Mouse (Mus musculus) neural tube, embryonic 11.5 days (tissue): ENCODE results near the gene Atxn2. TPM values are rescaled to one million over a fixed set of nuclear protein-coding genes. Genes with fewer than 3 reads are reported as not detected.
"Not testable (repeated sequence)": the region's sequence is repeated elsewhere in the genome, so short reads cannot be mapped to it uniquely, and the experiment has no call there.

Experiments used
- ATAC-seq: fragments of 200-750 bp; cut with Nextera tagmentation; 2 replicates; pipeline ENCODE4 v1.8.0; 2017; ENCODE audit warnings: moderate number of reproducible peaks, mild to moderate bottlenecking, moderate TSS enrichment, moderate library complexity; ENCODE audit not compliant: insufficient read depth, low FRiP score, low TSS enrichment
- DNase-seq: peaks from one replicate; pipeline ENCODE4 v3.0.0-alpha.2; 2015; ENCODE audit warnings: low spot score
- H3K27ac ChIP-seq: fragments of 300-500 bp; sonication (generic); 2 replicates; pipeline ENCODE4 v1.5.1; 2014; ENCODE audit warnings: low read depth, mild to moderate bottlenecking, low read length
- H3K27me3 ChIP-seq: fragments of 300-500 bp; sonication (generic); 2 replicates; pipeline ENCODE4 v1.6.1; 2014; ENCODE audit warnings: mild to moderate bottlenecking, low read length, mixed read lengths; ENCODE audit not compliant: control insufficient read depth, insufficient read depth
- H3K36me3 ChIP-seq: fragments of 300-500 bp; sonication (generic); 2 replicates; pipeline ENCODE4 v1.6.1; 2014; ENCODE audit warnings: mild to moderate bottlenecking, low read length, moderate library complexity, mixed read lengths; ENCODE audit not compliant: control insufficient read depth, insufficient read depth
- H3K4me1 ChIP-seq: fragments of 300-500 bp; sonication (generic); 2 replicates; pipeline ENCODE4 v1.6.1; 2014; ENCODE audit warnings: low read length, mixed read lengths; ENCODE audit not compliant: control insufficient read depth, insufficient read depth
- H3K4me2 ChIP-seq: fragments of 300-500 bp; sonication (generic); 2 replicates; pipeline ENCODE4 v1.6.1; 2014; ENCODE audit warnings: low read depth, mild to moderate bottlenecking, moderate library complexity
- H3K4me3 ChIP-seq: fragments of 300-500 bp; sonication (generic); 2 replicates; pipeline ENCODE4 v1.5.1; 2014; ENCODE audit warnings: low read depth, low read length
- H3K9ac ChIP-seq: fragments of 300-500 bp; sonication (generic); 2 replicates; pipeline ENCODE4 v1.6.1; 2014; ENCODE audit warnings: mild to moderate bottlenecking, low read length
- H3K9me3 ChIP-seq: fragments of 300-500 bp; sonication (generic); 2 replicates; pipeline ENCODE4 v1.6.1; 2016; ENCODE audit warnings: low read length; ENCODE audit not compliant: control insufficient read depth
- WGBS: fragments of 180-500 bp; shearing (Covaris S2); extraction: QIAGEN DNeasy Blood & Tissue Kit; methylation state at CpG from one replicate; pipeline ENCODE4 v1.1.7; 2014; 5-methylcytosine and 5-hydroxymethylcytosine counted together
- polyA plus RNA-seq: library from polyadenylated mRNA; unstranded; fragments of >200 nt; fragmentation: Nextera tagmentation; extraction: Ambion mirVana; gene quantifications from 2 replicates; pipeline ENCODE4 v1.2.1, GENCODE M21; 2014

The Atxn2 gene
- polyA plus RNA-seq, 1 experiment from 2014 or later: 101 TPM

GRCm38 (mm10) chr5:121738576-121739191 is 27.5 kb downstream of the Atxn2 start:
- Histone ChIP-seq H3K4me3 (no peak overlapping the region), H3K9me3 (no peaks in the 10 kb centered on the region), H3K9ac (no peak overlapping the region), H3K27ac (no peak overlapping the region), H3K4me1 (no peaks in the 10 kb centered on the region), H3K27me3 (no peaks in the 10 kb centered on the region), H3K36me3 (no peaks in the 10 kb centered on the region), H3K4me2 (no peak overlapping the region)
- 92% methylated on average over 7 of the region's 7 CpGs for WGBS
- DNase-seq (no peak), ATAC-seq (no peak)

- H3K4me2 ChIP-seq: no peak overlapping the region
- no peaks in the 10 kb centered on the region for H3K36me3 ChIP-seq
- H3K27ac ChIP-seq: no peak overlapping the region
- H3K4me1 ChIP-seq: no peaks in the 10 kb centered on the region
- 97% methylated on average over 1 of the region's 1 CpGs for WGBS
- DNase-seq (no peak), ATAC-seq (no peak)
- no peaks in the 10 kb centered on the region for H3K9me3 ChIP-seq
- no peak overlapping the region for H3K9ac ChIP-seq
- H3K4me3 ChIP-seq: no peak overlapping the region
- H3K27me3 ChIP-seq: no peaks in the 10 kb centered on the region
Observed at GRCm38 (mm10) chr5:121740516-121740915, 29.4 kb downstream of the Atxn2 start.

GRCm38 (mm10) chr5:121742915-121743314 is 31.8 kb downstream of the Atxn2 start:
- Histone ChIP-seq H3K4me1 (no peaks in the 10 kb centered on the region), H3K36me3 (peaks cover 2% of the 10 kb centered on the region; the same call in 1 of the 2 replicates), H3K27me3 (no peaks in the 10 kb centered on the region), H3K4me2 (no peak overlapping the region), H3K9ac (no peak overlapping the region), H3K9me3 (no peaks in the 10 kb centered on the region), H3K4me3 (no peak overlapping the region), H3K27ac (no peak overlapping the region)
- ATAC-seq (no peak), DNase-seq (no peak)
- 92% methylated on average over 2 of the region's 2 CpGs for WGBS

GRCm38 (mm10) chr5:121747884-121748594 is 36.9 kb downstream of the Atxn2 start:
- H3K36me3 ChIP-seq, DNase-seq, H3K4me3 ChIP-seq, ATAC-seq, H3K4me2 ChIP-seq, H3K27ac ChIP-seq, H3K27me3 ChIP-seq, H3K9me3 ChIP-seq, H3K9ac ChIP-seq, H3K4me1 ChIP-seq: not testable (repeated sequence)
- WGBS: 96% methylated on average over 4 of the region's 4 CpGs

GRCm38 (mm10) chr5:121749633-121750032 is 38.5 kb downstream of the Atxn2 start:
- Histone ChIP-seq H3K27me3 (no peaks in the 10 kb centered on the region), H3K27ac (no peak overlapping the region), H3K9me3 (no peaks in the 10 kb centered on the region), H3K4me2 (no peak overlapping the region), H3K4me3 (no peak overlapping the region), H3K4me1 (no peaks in the 10 kb centered on the region), H3K9ac (no peak overlapping the region), H3K36me3 (peaks cover 5% of the 10 kb centered on the region; the same call in 1 of the 2 replicates)
- ATAC-seq (no peak), DNase-seq (no peak)
- 86% methylated on average over 2 of the region's 2 CpGs for WGBS

GRCm38 (mm10) chr5:121757900-121758299 is 46.8 kb downstream of the Atxn2 start:
- Histone ChIP-seq H3K4me1 (peaks cover 3% of the 10 kb centered on the region; the same call in 1 of the 2 replicates), H3K27ac (no peak overlapping the region), H3K27me3 (no peaks in the 10 kb centered on the region), H3K9me3 (no peaks in the 10 kb centered on the region), H3K36me3 (peaks cover 3% of the 10 kb centered on the region), H3K9ac (no peak overlapping the region), H3K4me3 (no peak overlapping the region), H3K4me2 (no peak overlapping the region)
- no peak for ATAC-seq
- DNase-seq: peak; percentile 30
- 21% methylated on average over 2 of the region's 2 CpGs for WGBS

GRCm38 (mm10) chr5:121758341-121758740 is 47.2 kb downstream of the Atxn2 start:
- ATAC-seq (no peak), DNase-seq (no peak)
- 71% methylated on average over 4 of the region's 4 CpGs for WGBS
- Histone ChIP-seq H3K4me1 (peaks cover 3% of the 10 kb centered on the region; the same call in 1 of the 2 replicates), H3K27ac (peak overlapping the region; percentile 9; the same call in 1 of the 2 replicates), H3K4me3 (no peak overlapping the region), H3K9ac (no peak overlapping the region), H3K27me3 (no peaks in the 10 kb centered on the region), H3K9me3 (no peaks in the 10 kb centered on the region), H3K36me3 (peaks cover 1% of the 10 kb centered on the region), H3K4me2 (no peak overlapping the region)

- WGBS: 89% methylated on average over 4 of the region's 4 CpGs
- no peak overlapping the region for H3K4me3 ChIP-seq
- no peak overlapping the region for H3K4me2 ChIP-seq
- H3K27me3 ChIP-seq: no peaks in the 10 kb centered on the region
- H3K9me3 ChIP-seq: no peaks in the 10 kb centered on the region
- H3K36me3 ChIP-seq: no peaks in the 10 kb centered on the region; the same call in none of the 2 replicates
- H3K9ac ChIP-seq: no peak overlapping the region
- DNase-seq (no peak), ATAC-seq (no peak)
- peaks cover 3% of the 10 kb centered on the region; the same call in 1 of the 2 replicates for H3K4me1 ChIP-seq
- H3K27ac ChIP-seq: no peak overlapping the region
Observed at GRCm38 (mm10) chr5:121759921-121760320, 48.8 kb downstream of the Atxn2 start.

GRCm38 (mm10) chr5:121761459-121761858 is 50.3 kb downstream of the Atxn2 start:
- no peaks in the 10 kb centered on the region; the same call in none of the 2 replicates for H3K36me3 ChIP-seq
- ATAC-seq: no peak

More at GRCm38 (mm10) chr5:121761459-121761858, 50.3 kb downstream of the Atxn2 start:
- Histone ChIP-seq H3K9me3 (no peaks in the 10 kb centered on the region), H3K27me3 (no peaks in the 10 kb centered on the region), H3K4me2 (no peak overlapping the region), H3K27ac (no peak overlapping the region), H3K4me3 (no peak overlapping the region), H3K4me1 (peaks cover 3% of the 10 kb centered on the region; the same call in 1 of the 2 replicates), H3K9ac (no peak overlapping the region)
- WGBS: 53% methylated on average over 7 of the region's 7 CpGs
- DNase-seq: no peak
